Mouse (Mus musculus) kidney, postnatal 14 days (tissue): ENCODE measurements at regions not wholly inside any gene's neighbourhood (a gene's known extent, or its start where the extent isn't known, plus 50 kb on each side); places are given as distances from the start of the nearest gene placed in this dataset.

ENCODE experiments used
- DNase-seq: peaks from one replicate; pipeline ENCODE4 v3.0.0; 2022; ENCODE audit warnings: mixed read lengths

- DNase-seq: no peak
These were observed 202.7 kb upstream of the Xrcc4 start for GRCm38 (mm10) chr13:90292124-90292523.

DNA sequence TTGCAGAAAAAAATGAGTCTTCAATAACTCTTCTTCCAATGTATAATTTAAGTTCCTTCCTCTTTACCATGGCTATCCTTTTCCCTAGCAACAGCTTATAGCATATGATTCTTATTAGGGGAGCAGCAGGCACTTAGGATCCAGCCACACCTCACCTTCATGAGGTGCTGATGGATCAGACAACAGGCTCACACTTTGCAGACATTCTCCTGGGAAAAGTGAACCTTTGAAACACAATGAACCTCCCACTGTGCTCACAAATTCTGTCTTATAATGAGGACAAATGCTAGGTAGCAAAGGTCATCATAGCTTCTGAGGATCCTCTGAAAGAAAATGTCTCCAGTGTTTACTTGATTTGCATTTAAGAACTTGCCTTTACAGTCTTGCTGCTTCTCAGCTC, 191.6 kb upstream of the Xrcc4 start:
- DNase-seq: no peak

GRCm38 (mm10) chr13:90279786-90280382, 190.5 kb upstream of the Xrcc4 start:
- DNase-seq: no peak

DNA sequence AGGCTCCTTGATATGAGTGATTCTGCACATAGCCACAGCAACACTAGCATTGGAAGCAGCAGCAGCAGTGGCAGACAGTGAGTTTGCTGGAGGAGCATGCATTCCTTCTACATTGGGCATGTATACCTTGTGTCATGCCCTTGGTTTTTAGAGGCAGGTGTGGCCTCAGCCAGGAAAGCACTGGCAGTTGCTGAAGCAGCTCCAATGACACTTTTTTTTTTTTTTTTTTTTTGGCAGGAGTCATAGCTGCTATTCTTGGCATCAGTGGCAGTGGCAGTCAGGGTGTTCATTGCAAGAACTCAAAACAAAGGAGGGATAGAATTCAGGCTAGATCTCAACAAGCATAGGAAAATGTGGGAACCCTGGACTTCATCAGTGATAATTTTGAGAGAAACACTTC, 189.9 kb upstream of the Xrcc4 start:
- no peak for DNase-seq

- DNase-seq: no peak
These were observed 169.8 kb upstream of the Xrcc4 start for GRCm38 (mm10) chr13:90259071-90259742.

DNA sequence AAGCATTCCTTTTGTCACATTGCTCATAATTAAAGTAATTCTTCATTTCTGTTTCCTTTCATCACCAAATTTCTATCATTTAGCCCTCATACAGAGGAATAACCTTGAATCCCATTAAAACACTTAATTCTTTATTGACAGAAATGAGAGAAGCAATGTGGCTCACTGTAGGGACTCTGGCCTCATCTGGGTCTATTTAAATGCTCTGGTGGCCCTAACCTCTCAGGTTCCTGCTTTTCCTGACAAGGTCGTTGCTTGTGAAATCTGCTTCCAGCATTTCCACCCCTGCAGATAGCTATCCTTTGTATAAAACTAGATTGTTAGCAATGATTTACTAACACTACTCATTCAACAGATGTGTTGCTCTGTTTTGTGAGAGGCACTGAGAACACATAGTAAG, 163.6 kb upstream of the Xrcc4 start:
- DNase-seq: no peak

DNA sequence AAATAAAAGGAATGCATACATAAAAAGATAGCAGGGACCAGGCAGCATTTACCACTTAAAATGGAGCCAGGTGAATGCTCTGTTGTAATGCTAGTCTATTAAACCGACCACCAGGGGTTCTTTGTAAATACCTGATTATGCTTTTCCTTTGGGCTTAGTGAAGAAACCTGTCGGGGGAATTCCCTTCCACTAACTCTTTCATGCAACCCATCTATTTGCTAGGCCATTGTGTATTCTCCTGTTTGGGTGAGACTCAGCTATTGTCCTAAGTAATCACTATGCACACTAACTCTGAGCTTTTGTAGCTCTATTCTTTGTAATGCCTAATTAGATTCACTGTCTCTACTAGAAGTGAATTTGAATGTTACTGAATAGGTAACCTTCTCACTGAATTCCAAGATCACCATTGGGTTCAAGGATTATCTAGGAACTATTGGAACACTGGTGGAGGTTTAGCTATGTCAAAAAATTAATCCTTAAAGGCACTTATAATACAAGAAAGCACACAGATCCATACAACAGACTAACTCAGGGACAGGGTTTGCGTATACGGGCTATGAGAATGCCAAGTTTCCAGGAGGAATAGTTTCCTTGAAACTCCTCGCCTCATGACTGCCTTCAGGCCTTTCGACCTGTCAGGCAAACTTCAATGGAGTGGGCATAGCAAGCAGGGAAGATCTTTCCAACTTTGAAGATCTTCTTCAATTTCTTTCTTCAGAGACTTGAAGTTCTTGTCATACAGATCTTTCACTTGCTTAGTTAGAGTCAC, 156.8 kb upstream of the Xrcc4 start:
- DNase-seq: no peak

- DNase-seq: no peak
These were observed 148.9 kb upstream of the Xrcc4 start for GRCm38 (mm10) chr13:90238331-90238730.

DNA sequence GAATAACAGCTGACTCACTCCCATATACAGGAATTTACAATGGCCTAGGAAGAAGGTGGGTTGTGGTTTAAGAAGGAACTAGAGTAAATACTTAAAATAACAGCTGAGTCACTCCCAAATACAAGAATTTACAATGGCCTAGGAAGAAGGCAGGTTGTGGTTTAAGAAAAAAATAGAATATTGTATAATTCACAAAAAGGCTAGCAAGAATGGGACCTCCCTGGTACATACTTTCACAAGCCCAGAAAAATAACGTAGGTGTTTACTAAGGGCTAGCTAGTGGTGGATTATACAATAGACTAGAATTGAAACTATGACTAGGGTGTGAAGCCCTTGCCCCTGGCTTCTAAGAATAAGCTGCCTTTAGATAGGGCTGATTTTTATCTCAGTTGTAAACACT, 144.6 kb upstream of the Xrcc4 start:
- DNase-seq: no peak

GRCm38 (mm10) chr13:90233561-90233960, 144.2 kb upstream of the Xrcc4 start:
- no peak for DNase-seq

DNA sequence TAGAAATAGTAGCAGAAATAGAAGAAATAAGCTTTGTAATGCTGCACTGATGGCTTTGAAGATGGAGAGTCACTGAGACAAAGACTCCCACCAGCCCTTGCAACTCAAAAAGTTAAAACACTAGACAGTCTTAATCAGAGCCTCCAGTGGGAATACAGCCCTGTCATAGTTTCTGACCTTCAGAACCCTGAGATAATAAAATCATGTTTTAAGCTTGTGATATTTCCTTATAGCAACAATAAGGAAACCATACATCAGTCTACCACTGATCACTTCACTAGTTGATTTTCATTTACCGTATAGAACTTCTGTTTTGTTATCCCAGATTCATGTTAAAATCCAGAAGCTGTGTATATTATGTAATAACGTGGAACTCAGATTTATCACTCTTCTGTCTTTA, 139.7 kb upstream of the Xrcc4 start:
- DNase-seq: no peak

GRCm38 (mm10) chr13:90226212-90226611, 136.8 kb upstream of the Xrcc4 start:
- DNase-seq: no peak

DNA sequence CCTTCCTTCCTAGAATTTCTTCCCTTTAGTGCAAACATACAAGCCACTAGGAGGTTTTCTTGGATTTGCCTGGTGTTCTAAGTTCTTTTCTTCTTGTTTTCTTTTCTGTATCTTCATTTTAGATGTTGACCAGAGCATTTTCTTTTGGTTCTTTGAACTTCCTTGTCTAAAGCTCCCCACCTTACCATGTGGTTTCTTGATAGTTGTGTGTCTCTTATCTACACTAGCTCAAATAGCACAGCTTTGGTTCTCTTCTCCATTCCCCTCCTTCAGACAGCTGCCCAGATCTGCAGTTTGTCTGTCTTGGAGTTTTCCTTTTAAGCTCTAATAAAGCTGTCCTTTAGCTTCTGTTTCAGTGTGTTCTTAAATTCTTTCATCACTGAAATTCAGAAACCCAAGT, 123.0 kb upstream of the Xrcc4 start:
- DNase-seq: no peak

- DNase-seq: no peak
These were observed 118.5 kb upstream of the Xrcc4 start for GRCm38 (mm10) chr13:90207875-90208274.
